Mouse (Mus musculus) liver, adult 2 months (tissue): Measurements from ENCODE around the gene Nrxn2. TPM values are rescaled to one million over a fixed set of nuclear protein-coding genes. Genes with fewer than 3 reads are reported as not detected.

ENCODE experiments used
- DNase-seq: peaks from one replicate; pipeline ENCODE4 v3.0.0-alpha.2; 2011; ENCODE audit warnings: low read depth, low spot score; ENCODE audit errors: extremely low read depth
- H3K27ac ChIP-seq: fragments of 200-500 bp; replicated peaks from 2 replicates; pipeline ENCODE4 v1.5.1; 2012; ENCODE audit warnings: low read depth, mild to moderate bottlenecking, control low read depth, inconsistent platforms, low read length; ENCODE audit not compliant: insufficient read depth
- H3K27me3 ChIP-seq: fragments of 200-500 bp; 2 replicates; pipeline ENCODE4 v1.6.1; 2012; ENCODE audit warnings: mild to moderate bottlenecking, moderate library complexity, low read length, inconsistent platforms; ENCODE audit not compliant: control insufficient read depth, insufficient read depth
- H3K36me3 ChIP-seq: fragments of 200-500 bp; 2 replicates; pipeline ENCODE4 v1.6.1; 2012; ENCODE audit warnings: low read length, inconsistent platforms; ENCODE audit not compliant: control insufficient read depth, insufficient read depth
- H3K4me1 ChIP-seq: fragments of 200-500 bp; 2 replicates; pipeline ENCODE4 v1.6.1; 2011; ENCODE audit warnings: low read length; ENCODE audit not compliant: control insufficient read depth, insufficient read depth
- H3K4me3 ChIP-seq: fragments of 200-500 bp; 2 replicates; pipeline ENCODE4 v1.5.1; 2011; ENCODE audit warnings: low read depth, mild to moderate bottlenecking, control low read depth, low read length, moderate library complexity; ENCODE audit not compliant: insufficient read depth
- H3K79me2 ChIP-seq: fragments of 200-500 bp; 2 replicates; pipeline ENCODE4 v1.6.1; 2012; ENCODE audit warnings: inconsistent platforms, mild to moderate bottlenecking, low read length, moderate library complexity; ENCODE audit not compliant: control insufficient read depth, insufficient read depth
- H3K9ac ChIP-seq: fragments of 200-500 bp; 2 replicates; pipeline ENCODE4 v1.6.1; 2012; ENCODE audit warnings: low read depth, mild to moderate bottlenecking, control low read depth, inconsistent platforms, low read length
- CTCF ChIP-seq: fragments of 200-500 bp; IDR thresholded peaks from 2 replicates; pipeline ENCODE4 v1.5.1; 2011; ENCODE audit warnings: low read depth, low read length, control low read depth
- POLR2A ChIP-seq: fragments of 200-500 bp; IDR thresholded peaks from 2 replicates; pipeline ENCODE4 v1.6.1; 2011; ENCODE audit warnings: low read length, control low read depth; ENCODE audit not compliant: insufficient read depth; ENCODE audit errors: extremely low read depth
- whole genome bisulfite sequencing: fragments of 180-500 bp; shearing (Covaris S2); methylation state at CpG from one replicate; pipeline ENCODE4 v1.1.7; 2018; 5-methylcytosine and 5-hydroxymethylcytosine counted together
- polyA plus RNA-seq: library from polyadenylated mRNA; depleted of rRNA; stranded (reverse); fragments of >200 nt; gene quantifications from 2 replicates; pipeline ENCODE4 v1.2.3, GENCODE M21; 2012
- total RNA-seq: library from RNA; depleted of rRNA; stranded (reverse); fragments of >200 nt; gene quantifications from 2 replicates; pipeline ENCODE4 v1.2.3, GENCODE M21; 2014

Nrxn2 gene
- total and polyA plus RNA-seq, 2 experiments, result 0.28 to 1.2 TPM

GRCm38 (mm10) chr19:6544712-6545111 lies 126.2 kb downstream of the Nrxn2 start:
- WGBS, result 96% methylated on average over 13 of the region's 13 CpGs
- TF ChIP-seq POLR2A, result no peak
- no peak overlapping the region for H3K4me3 ChIP-seq
- H3K36me3 ChIP-seq, result no peaks in the 10 kb centered on the region
- no peak overlapping the region for H3K9ac ChIP-seq
- H3K79me2 ChIP-seq, result no peaks in the 10 kb centered on the region
- DNase-seq, result no peak
- H3K27me3 ChIP-seq, result no peaks in the 10 kb centered on the region
- no peak overlapping the region for H3K27ac ChIP-seq
- peaks cover 7% of the 10 kb centered on the region; the same call in 1 of the 2 replicates for H3K4me1 ChIP-seq

- H3K9ac ChIP-seq, result no peak overlapping the region
- TF ChIP-seq CTCF, result no peak
- no peak for TF ChIP-seq POLR2A
- no peak overlapping the region for H3K27ac ChIP-seq
- H3K27me3 ChIP-seq, result no peaks in the 10 kb centered on the region
- no peak overlapping the region for H3K4me3 ChIP-seq
- WGBS, result 85% methylated on average over 5 of the region's 5 CpGs
- H3K79me2 ChIP-seq, result no peaks in the 10 kb centered on the region
- H3K36me3 ChIP-seq, result no peaks in the 10 kb centered on the region
- no peak for DNase-seq
- H3K4me1 ChIP-seq, result peaks cover 7% of the 10 kb centered on the region; the same call in 1 of the 2 replicates
These were observed 127.0 kb downstream of the Nrxn2 start for GRCm38 (mm10) chr19:6545481-6545880.

GRCm38 (mm10) chr19:6546096-6546495 lies 127.6 kb downstream of the Nrxn2 start:
- no peaks in the 10 kb centered on the region for H3K79me2 ChIP-seq
- H3K36me3 ChIP-seq, result no peaks in the 10 kb centered on the region
- no peak overlapping the region for H3K9ac ChIP-seq

GRCm38 (mm10) chr19:6547801-6548200 lies 129.3 kb downstream of the Nrxn2 start:
- no peak for DNase-seq

More at GRCm38 (mm10) chr19:6546096-6546495, 127.6 kb downstream of the Nrxn2 start:
- Histone ChIP-seq H3K27me3 (no peaks in the 10 kb centered on the region), H3K4me1 (peaks cover 7% of the 10 kb centered on the region; the same call in 1 of the 2 replicates), H3K27ac (no peak overlapping the region), H3K4me3 (no peak overlapping the region)
- TF ChIP-seq CTCF (no peak), POLR2A (no peak)
- DNase-seq, result peak; percentile 63
- 38% methylated on average over 1 of the region's 1 CpGs for WGBS

GRCm38 (mm10) chr19:6548431-6549410 lies 130.2 kb downstream of the Nrxn2 start:
- Histone ChIP-seq H3K4me1 (peaks cover 8% of the 10 kb centered on the region; the same call in 1 of the 2 replicates), H3K36me3 (no peaks in the 10 kb centered on the region), H3K27ac (no peak overlapping the region), H3K79me2 (no peaks in the 10 kb centered on the region), H3K9ac (no peak overlapping the region), H3K4me3 (no peak overlapping the region), H3K27me3 (no peaks in the 10 kb centered on the region)
- TF ChIP-seq POLR2A, result no peak
- TF ChIP-seq CTCF, result no peak
- DNase-seq, result peak; percentile 33
- 58% methylated on average over 16 of the region's 16 CpGs for WGBS

More at GRCm38 (mm10) chr19:6547801-6548200, 129.3 kb downstream of the Nrxn2 start:
- no peaks in the 10 kb centered on the region for H3K79me2 ChIP-seq
- no peak overlapping the region for H3K4me3 ChIP-seq
- WGBS, result 83% methylated on average over 5 of the region's 5 CpGs
- H3K4me1 ChIP-seq, result peaks cover 7% of the 10 kb centered on the region; the same call in 1 of the 2 replicates
- no peak overlapping the region for H3K9ac ChIP-seq
- no peaks in the 10 kb centered on the region for H3K27me3 ChIP-seq
- H3K27ac ChIP-seq, result no peak overlapping the region
- TF ChIP-seq POLR2A (no peak), CTCF (no peak)
- no peaks in the 10 kb centered on the region for H3K36me3 ChIP-seq

GRCm38 (mm10) chr19:6549566-6549965 lies 131.0 kb downstream of the Nrxn2 start:
- WGBS, result 91% methylated on average over 11 of the region's 11 CpGs
- Histone ChIP-seq H3K27me3 (no peaks in the 10 kb centered on the region), H3K79me2 (no peaks in the 10 kb centered on the region), H3K27ac (no peak overlapping the region), H3K36me3 (no peaks in the 10 kb centered on the region), H3K4me3 (no peak overlapping the region), H3K9ac (no peak overlapping the region), H3K4me1 (peaks cover 12% of the 10 kb centered on the region)
- TF ChIP-seq CTCF (no peak), POLR2A (no peak)
- no peak for DNase-seq
